ENCODE assay signal across 11 mouse cellular contexts in the genomic region with DNA sequence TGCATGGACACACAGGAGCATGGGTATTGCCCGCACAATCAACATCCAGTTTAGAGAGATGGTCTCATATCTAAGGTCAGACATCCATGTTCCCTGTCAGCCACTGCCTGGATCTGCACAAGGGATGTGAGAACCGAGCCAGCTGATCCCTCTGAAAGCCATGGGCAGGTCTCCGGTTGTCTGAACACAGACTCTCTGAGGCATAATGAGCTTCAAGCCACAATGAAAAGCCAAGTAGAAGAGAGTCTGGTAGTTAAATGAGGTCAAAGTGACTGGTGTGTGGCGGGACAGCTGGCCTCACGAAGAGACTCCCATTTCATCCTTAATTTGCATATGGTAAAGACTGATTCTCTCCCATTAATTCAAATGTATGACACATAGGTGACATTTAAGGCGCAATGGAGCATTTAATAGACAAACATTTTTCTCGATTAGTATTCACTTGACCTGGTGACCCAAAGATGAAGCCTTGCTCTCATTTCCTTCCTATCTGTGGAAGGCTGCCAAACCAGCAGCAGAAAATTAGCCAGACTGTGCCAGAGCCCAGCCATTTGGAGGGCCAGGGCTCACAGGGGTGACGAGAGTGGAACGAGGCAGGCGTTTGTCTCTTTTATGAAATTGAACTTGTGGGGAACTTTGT.
A peak's percentile ranks its signal among the peaks of the same experiment; 100 is the strongest.
DNase-seq lines count a peak whose midpoint lies in the region; ATAC-seq lines count a peak whose summit lies in the region.
"Had no signal": no experiment of that assay in that cellular context is flagged by ENCODE, and none has a peak within 500 bp of the region (broad histone marks: within the 10 kb centered on the region; RNA-seq: fewer than 3 reads in every experiment).

No protein-coding gene starts in this region.

- no peak overlapping the region for H3K4me2 ChIP-seq in embryonic facial prominence, embryonic 13.5 days
- H3K4me2 ChIP-seq in midbrain, embryonic 13.5 days (replicated peaks) = no peak overlapping the region
- H3K4me2 ChIP-seq in midbrain, embryonic 16.5 days (ENCODE audit: low read length) = no peak overlapping the region
- H3K4me2 ChIP-seq: stomach, embryonic 15.5 days had no signal

- H3K27ac ChIP-seq in embryonic facial prominence, embryonic 13.5 days = peak overlapping the region; percentile 11; the same call in 1 of the 2 replicates
- H3K27ac ChIP-seq in embryonic facial prominence, embryonic 10.5 days (replicated peaks) = no peak overlapping the region
- peak overlapping the region; percentile 58 for H3K27ac ChIP-seq in midbrain, embryonic 13.5 days
- no peak overlapping the region for H3K27ac ChIP-seq in midbrain, embryonic 16.5 days (ENCODE audit: low read length)
- H3K27ac ChIP-seq: stomach, embryonic 15.5 days had no signal

- no peak overlapping the region for H3K4me3 ChIP-seq in embryonic facial prominence, embryonic 13.5 days
- H3K4me3 ChIP-seq in embryonic facial prominence, embryonic 10.5 days = no peak overlapping the region
- no peak overlapping the region for H3K4me3 ChIP-seq in midbrain, embryonic 13.5 days (replicated peaks)
- no peak overlapping the region for H3K4me3 ChIP-seq in midbrain, embryonic 16.5 days (ENCODE audit: low read depth, low read length)
- H3K4me3 ChIP-seq: stomach, embryonic 15.5 days had no signal

- H3K9me3 ChIP-seq in embryonic facial prominence, embryonic 13.5 days = no peaks in the 10 kb centered on the region
- no peaks in the 10 kb centered on the region for H3K9me3 ChIP-seq in embryonic facial prominence, embryonic 10.5 days
- no peaks in the 10 kb centered on the region for H3K9me3 ChIP-seq in midbrain, embryonic 13.5 days
- H3K9me3 ChIP-seq in midbrain, embryonic 16.5 days (replicated peaks; ENCODE audit: control insufficient read depth, low read length, poor library complexity, severe bottlenecking) = no peaks in the 10 kb centered on the region
- H3K9me3 ChIP-seq: stomach, embryonic 15.5 days had no signal

- ATAC-seq in embryonic facial prominence, embryonic 13.5 days (ENCODE audit: insufficient number of reproducible peaks, insufficient read depth, low FRiP score, low TSS enrichment, low read depth) = no peak
- peak; percentile 66; the same call in 1 of the 2 replicates for ATAC-seq in midbrain, embryonic 13.5 days
- no peak for ATAC-seq in midbrain, embryonic 16.5 days
- ATAC-seq in megakaryocyte progenitor cell, adult 5-6 weeks (replicated peaks; ENCODE audit: poor library complexity) = no peak
- ATAC-seq: intestine, embryonic 16.5 days had no signal

- H3K27me3 ChIP-seq in embryonic facial prominence, embryonic 13.5 days = no peaks in the 10 kb centered on the region
- no peaks in the 10 kb centered on the region; the same call in 1 of the 2 replicates for H3K27me3 ChIP-seq in embryonic facial prominence, embryonic 10.5 days (replicated peaks; ENCODE audit: low read depth, poor library complexity, severe bottlenecking)
- no peaks in the 10 kb centered on the region for H3K27me3 ChIP-seq in midbrain, embryonic 13.5 days
- H3K27me3 ChIP-seq in midbrain, embryonic 16.5 days (ENCODE audit: control insufficient read depth, insufficient read depth, low read depth, low read length) = no peaks in the 10 kb centered on the region
- H3K27me3 ChIP-seq: CH12.LX; stomach, embryonic 15.5 days had no signal

- DNase-seq in embryonic facial prominence, embryonic 10.5 days (ENCODE audit: low spot score) = no peak
- peak; percentile 41 to 44 for DNase-seq in kidney, adult 8-10 months
- DNase-seq in ovary, postnatal 14 days (ENCODE audit: low spot score) = no peak
- DNase-seq in gastrocnemius, postnatal 4 days (ENCODE audit: low spot score in 2 of 2) = no peak

- H3K36me3 ChIP-seq in embryonic facial prominence, embryonic 13.5 days = no peaks in the 10 kb centered on the region
- no peaks in the 10 kb centered on the region for H3K36me3 ChIP-seq in embryonic facial prominence, embryonic 10.5 days (replicated peaks)
- no peaks in the 10 kb centered on the region for H3K36me3 ChIP-seq in midbrain, embryonic 13.5 days
- no peaks in the 10 kb centered on the region for H3K36me3 ChIP-seq in midbrain, embryonic 16.5 days (ENCODE audit: control insufficient read depth, insufficient read depth, low read length)
- H3K36me3 ChIP-seq: stomach, embryonic 15.5 days had no signal

- peaks cover 16% of the 10 kb centered on the region for H3K4me1 ChIP-seq in embryonic facial prominence, embryonic 13.5 days
- H3K4me1 ChIP-seq in embryonic facial prominence, embryonic 10.5 days = peaks cover 31% of the 10 kb centered on the region
- peaks cover 20% of the 10 kb centered on the region for H3K4me1 ChIP-seq in midbrain, embryonic 13.5 days (replicated peaks)
- peaks cover 3% of the 10 kb centered on the region for H3K4me1 ChIP-seq in midbrain, embryonic 16.5 days (ENCODE audit: control insufficient read depth, insufficient read depth, low read length)

- no peak overlapping the region for H3K9ac ChIP-seq in embryonic facial prominence, embryonic 13.5 days
- H3K9ac ChIP-seq in midbrain, embryonic 13.5 days (replicated peaks) = no peak overlapping the region
- no peak overlapping the region for H3K9ac ChIP-seq in midbrain, embryonic 16.5 days (ENCODE audit: low read depth, low read length)
- H3K9ac ChIP-seq: stomach, embryonic 15.5 days had no signal

- WGBS in embryonic facial prominence, embryonic 13.5 days = 70% methylated on average over 10 of the region's 10 CpGs
- 72% methylated on average over 10 of the region's 10 CpGs for WGBS in embryonic facial prominence, embryonic 10.5 days
- WGBS in midbrain, embryonic 13.5 days = 48% methylated on average over 10 of the region's 10 CpGs
- WGBS in midbrain, embryonic 16.5 days = 37% methylated on average over 10 of the region's 10 CpGs

Comparison
In these comparisons a context has a peak if more than half of its experiments do, and no peak if none do; other contexts are left out.
1. H3K27ac ChIP-seq: peak in embryonic facial prominence, embryonic 13.5 days (single experiment) and midbrain, embryonic 13.5 days (single experiment); none in embryonic facial prominence, embryonic 10.5 days (single experiment) and midbrain, embryonic 16.5 days (single experiment).
2. DNase-seq: peak in kidney, adult 8-10 months (2 of 2); none in embryonic facial prominence, embryonic 10.5 days (single experiment), ovary, postnatal 14 days (single experiment) and gastrocnemius, postnatal 4 days (0 of 2).